Comparison of ENCODE assay signal across 21 mouse cellular contexts in the genomic region with DNA sequence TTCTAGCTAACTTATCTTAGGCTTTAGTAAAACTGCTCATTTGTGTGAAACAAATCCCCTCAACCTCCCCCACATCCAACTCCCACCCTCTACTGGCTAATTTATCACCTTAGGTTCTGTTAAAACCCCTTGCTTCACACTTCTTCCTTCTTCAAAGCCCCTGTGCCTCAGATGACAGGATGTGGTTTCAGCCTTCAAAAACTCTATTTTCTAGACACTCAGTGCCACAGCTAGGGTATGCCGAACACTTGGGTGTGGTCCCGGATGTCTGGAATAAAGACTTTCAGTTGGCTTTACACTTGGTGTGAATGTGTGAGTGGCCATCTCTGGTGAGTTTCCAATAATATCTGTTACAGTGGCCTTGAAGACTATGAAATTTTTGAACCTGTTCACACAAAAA. TPM values are rescaled to one million over a fixed set of nuclear protein-coding genes. Genes with fewer than 3 reads are reported as not detected.
DNase-seq lines count a peak whose midpoint lies in the region; ATAC-seq and TF ChIP-seq lines count a peak whose summit lies in the region.
"Had no signal": no experiment of that assay in that cellular context is flagged by ENCODE, and none has a peak within 500 bp of the region (broad histone marks: within the 10 kb centered on the region; RNA-seq: fewer than 3 reads in every experiment).

No protein-coding gene starts in this region.

- 39% methylated on average over 2 of the region's 2 CpGs for WGBS in liver, postnatal 0 days (ENCODE audit: insufficient replicate concordance)
- WGBS in hindbrain, embryonic 11.5 days: 95% methylated on average over 2 of the region's 2 CpGs
- 90% methylated on average over 2 of the region's 2 CpGs for WGBS in forebrain, embryonic 15.5 days

- no peaks in the 10 kb centered on the region for H3K4me1 ChIP-seq in liver, postnatal 0 days (ENCODE audit: insufficient read depth)
- H3K4me1 ChIP-seq in hindbrain, embryonic 11.5 days (replicated peaks; ENCODE audit: control insufficient read depth, insufficient read depth, low read length): no peaks in the 10 kb centered on the region
- H3K4me1 ChIP-seq in forebrain, embryonic 15.5 days: no peaks in the 10 kb centered on the region
- H3K4me1 ChIP-seq: midbrain, embryonic 12.5 days; neural tube, embryonic 13.5 days had no signal

- H3K4me2 ChIP-seq in liver, postnatal 0 days (ENCODE audit: low read depth, low read length): no peak overlapping the region
- H3K4me2 ChIP-seq in hindbrain, embryonic 11.5 days (replicated peaks; ENCODE audit: low read depth, low read length): no peak overlapping the region
- H3K4me2 ChIP-seq in forebrain, embryonic 15.5 days (replicated peaks): no peak overlapping the region
- H3K4me2 ChIP-seq: midbrain, embryonic 12.5 days; neural tube, embryonic 13.5 days had no signal

- no peak overlapping the region for H3K9ac ChIP-seq in liver, postnatal 0 days (replicated peaks)
- H3K9ac ChIP-seq in hindbrain, embryonic 11.5 days (ENCODE audit: low read depth, low read length): no peak overlapping the region
- no peak overlapping the region for H3K9ac ChIP-seq in forebrain, embryonic 15.5 days (replicated peaks)
- H3K9ac ChIP-seq: forebrain, postnatal 0 days; midbrain, embryonic 12.5 days; neural tube, embryonic 13.5 days had no signal

- H3K36me3 ChIP-seq in liver, postnatal 0 days (replicated peaks; ENCODE audit: insufficient read depth, low read length): no peaks in the 10 kb centered on the region
- H3K36me3 ChIP-seq in hindbrain, embryonic 11.5 days (ENCODE audit: control insufficient read depth, insufficient read depth, low read length): no peaks in the 10 kb centered on the region
- H3K36me3 ChIP-seq in forebrain, embryonic 15.5 days: no peaks in the 10 kb centered on the region
- H3K36me3 ChIP-seq: midbrain, embryonic 12.5 days; neural tube, embryonic 13.5 days had no signal

- H3K9me3 ChIP-seq in liver, postnatal 0 days (ENCODE audit: low read length): no peaks in the 10 kb centered on the region
- H3K9me3 ChIP-seq in hindbrain, embryonic 11.5 days (ENCODE audit: control insufficient read depth, low read length): no peaks in the 10 kb centered on the region
- H3K9me3 ChIP-seq in forebrain, embryonic 15.5 days: no peaks in the 10 kb centered on the region
- H3K9me3 ChIP-seq: midbrain, embryonic 12.5 days; neural tube, embryonic 13.5 days had no signal

- no peaks in the 10 kb centered on the region for H3K27me3 ChIP-seq in liver, postnatal 0 days (ENCODE audit: insufficient read depth, low read length)
- H3K27me3 ChIP-seq in hindbrain, embryonic 11.5 days (ENCODE audit: control insufficient read depth, insufficient read depth, low read length): no peaks in the 10 kb centered on the region
- H3K27me3 ChIP-seq in forebrain, embryonic 15.5 days: no peaks in the 10 kb centered on the region
- H3K27me3 ChIP-seq: midbrain, embryonic 12.5 days; neural tube, embryonic 13.5 days; Patski had no signal

- no peak overlapping the region for H3K4me3 ChIP-seq in liver, postnatal 0 days (ENCODE audit: low read depth, low read length)
- no peak overlapping the region for H3K4me3 ChIP-seq in hindbrain, embryonic 11.5 days (ENCODE audit: low read depth, low read length)
- no peak overlapping the region for H3K4me3 ChIP-seq in forebrain, embryonic 15.5 days
- H3K4me3 ChIP-seq: midbrain, embryonic 12.5 days; neural tube, embryonic 13.5 days had no signal

- no peak for DNase-seq in liver, postnatal 0 days
- DNase-seq in liver: no peak
- DNase-seq in spleen, adult 18-20 months: peak; percentile 20 to 30
- peak; percentile 53 for DNase-seq in thymus, postnatal 4 days
- no peak for DNase-seq in hindbrain, embryonic 11.5 days (ENCODE audit: low spot score)
- no peak for DNase-seq in left cerebral cortex, postnatal 36 days (ENCODE audit: low spot score in 2 of 2)
- DNase-seq: adrenal gland, postnatal 14 days; forebrain, postnatal 0 days; kidney, postnatal 25 days; lung, adult 2 months had no signal

- TF ChIP-seq CTCF in liver, postnatal 0 days (IDR thresholded peaks at IDR 0.05; ENCODE audit: low read depth): no peak

- no peak for TF ChIP-seq EP300 in liver, postnatal 0 days (IDR thresholded peaks at IDR 0.05; ENCODE audit: low read depth)

- H3K27ac ChIP-seq in liver, postnatal 0 days (ENCODE audit: low read depth): peak overlapping the region; percentile 70
- no peak overlapping the region for H3K27ac ChIP-seq in hindbrain, embryonic 11.5 days (ENCODE audit: low read depth, low read length)
- no peak overlapping the region for H3K27ac ChIP-seq in forebrain, embryonic 15.5 days (replicated peaks)
- H3K27ac ChIP-seq: midbrain, embryonic 12.5 days; neural tube, embryonic 13.5 days had no signal

- intact Hi-C loops in left cerebral cortex, postnatal 36 days (cut with DNase I): no loop called here

- no peak for ATAC-seq in liver, postnatal 0 days
- ATAC-seq in granulocyte monocyte progenitor cell, adult 5-6 weeks (replicated peaks; ENCODE audit: poor library complexity, severe bottlenecking): peak; percentile 48
- ATAC-seq in hindbrain, embryonic 11.5 days (ENCODE audit: low FRiP score): no peak
- no peak for ATAC-seq in forebrain, embryonic 15.5 days (replicated peaks)
- ATAC-seq: forebrain, postnatal 0 days; Patski had no signal

RNA-seq across cellular contexts. Expression of a gene that starts 4.8 kb away (rescaled TPM):
- 123 and 126 TPM in 2 replicates for polyA plus RNA-seq in liver, postnatal 0 days (2015; fragmentation: Nextera tagmentation; extraction: Ambion mirVana)
- 3,770 and 4,250 TPM in 2 replicates for total RNA-seq in granulocyte monocyte progenitor cell, adult 5-6 weeks (2014; fragmentation: Nextera tagmentation)
- total RNA-seq in granulocyte monocyte progenitor cell, adult 5-6 weeks (2017): 1,953 and 2,572 TPM in 2 replicates
- not detected in 2 replicates for polyA plus RNA-seq in hindbrain, embryonic 11.5 days (2014; fragmentation: Nextera tagmentation; extraction: Ambion mirVana)
- polyA plus RNA-seq in forebrain, embryonic 15.5 days (2015; fragmentation: Nextera tagmentation; extraction: Ambion mirVana): 0.26 TPM in 1 of 2 replicates, not detected in the other
- 1 to 10 TPM; 2.4 to 5.6 TPM for total RNA-seq in left cerebral cortex, postnatal 36 days (2021)
- total RNA-seq: forebrain, postnatal 0 days had no signal
- polyA plus RNA-seq: midbrain, embryonic 12.5 days; neural tube, embryonic 13.5 days had no signal

RNA-seq across cellular contexts. Expression of a gene that starts 38.5 kb away (rescaled TPM):
- 5.5 and 6.3 TPM in 2 replicates for polyA plus RNA-seq in liver, postnatal 0 days (2015; fragmentation: Nextera tagmentation; extraction: Ambion mirVana)
- 2.7 TPM in 1 of 2 replicates, not detected in the other for total RNA-seq in granulocyte monocyte progenitor cell, adult 5-6 weeks (2014; fragmentation: Nextera tagmentation)
- total RNA-seq in granulocyte monocyte progenitor cell, adult 5-6 weeks (2017): 3.2 and 4.9 TPM in 2 replicates
- not detected in 2 replicates for polyA plus RNA-seq in hindbrain, embryonic 11.5 days (2014; fragmentation: Nextera tagmentation; extraction: Ambion mirVana)
- polyA plus RNA-seq in forebrain, embryonic 15.5 days (2015; fragmentation: Nextera tagmentation; extraction: Ambion mirVana): not detected in 2 replicates
- not detected for total RNA-seq in left cerebral cortex, postnatal 36 days (2021)
- total RNA-seq: adrenal gland, postnatal 14 days; forebrain, postnatal 0 days; gastrocnemius, postnatal 4 days; layer of hippocampus, postnatal 14 days had no signal
- polyA plus RNA-seq: cortical plate, adult 2 months; forebrain, postnatal 0 days; heart, postnatal 0 days; limb, embryonic 11.5 days; midbrain, embryonic 12.5 days; neural tube, embryonic 13.5 days; Patski; stomach, embryonic 14.5 days had no signal

Comparison
In these comparisons a context has a peak if more than half of its experiments do, and no peak if none do; other contexts are left out.
1. DNase-seq: peak in spleen, adult 18-20 months (2 of 2) and thymus, postnatal 4 days (single experiment); none in liver, postnatal 0 days (single experiment), liver (single experiment), hindbrain, embryonic 11.5 days (single experiment) and left cerebral cortex, postnatal 36 days (0 of 2).
2. RNA of a gene that starts 4.8 kb away (polyA plus RNA-seq): 123 to 126 TPM in liver, postnatal 0 days; 0.26 TPM in forebrain, embryonic 15.5 days and not detected in hindbrain, embryonic 11.5 days; every median in the first group is over 10 times any median in the second.